Mouse (Mus musculus) hindbrain, embryonic 11.5 days (tissue): ENCODE measurements around the gene Dnmbp. TPM values are rescaled to one million over a fixed set of nuclear protein-coding genes. Genes with fewer than 3 reads are reported as not detected.
A peak's percentile ranks its signal among the peaks of the same experiment; 100 is the strongest.

ENCODE experiments used
- ATAC-seq: fragments of 200-750 bp; cut with Nextera tagmentation; 2 replicates; pipeline ENCODE4 v1.8.0; 2017; ENCODE audit warnings: mild to moderate bottlenecking, moderate TSS enrichment, moderate library complexity; ENCODE audit not compliant: low FRiP score
- DNase-seq: peaks from one replicate; pipeline ENCODE4 v3.0.0-alpha.2; 2015; ENCODE audit warnings: low spot score
- H3K27ac ChIP-seq: fragments of 300-500 bp; sonication (generic); 2 replicates; pipeline ENCODE4 v1.5.1; 2014; ENCODE audit warnings: mild to moderate bottlenecking, low read depth, low read length
- H3K27me3 ChIP-seq: fragments of 300-500 bp; sonication (generic); 2 replicates; pipeline ENCODE4 v1.6.1; 2014; ENCODE audit warnings: mild to moderate bottlenecking, low read length, moderate library complexity, mixed read lengths; ENCODE audit not compliant: control insufficient read depth, insufficient read depth
- H3K36me3 ChIP-seq: fragments of 300-500 bp; sonication (generic); 2 replicates; pipeline ENCODE4 v1.6.1; 2014; ENCODE audit warnings: mild to moderate bottlenecking, low read length, moderate library complexity, mixed read lengths; ENCODE audit not compliant: control insufficient read depth, insufficient read depth
- H3K4me1 ChIP-seq: fragments of 300-500 bp; sonication (generic); replicated peaks from 2 replicates; pipeline ENCODE4 v1.6.1; 2014; ENCODE audit warnings: low read length, mixed read lengths; ENCODE audit not compliant: control insufficient read depth, insufficient read depth
- H3K4me2 ChIP-seq: fragments of 300-500 bp; sonication (generic); replicated peaks from 2 replicates; pipeline ENCODE4 v1.6.1; 2014; ENCODE audit warnings: mild to moderate bottlenecking, low read depth, low read length
- H3K4me3 ChIP-seq: fragments of 300-500 bp; sonication (generic); 2 replicates; pipeline ENCODE4 v1.5.1; 2014; ENCODE audit warnings: low read depth, low read length
- H3K9ac ChIP-seq: fragments of 300-500 bp; sonication (generic); 2 replicates; pipeline ENCODE4 v1.6.1; 2014; ENCODE audit warnings: low read depth, low read length
- H3K9me3 ChIP-seq: fragments of 300-500 bp; sonication (generic); 2 replicates; pipeline ENCODE4 v1.6.1; 2016; ENCODE audit warnings: low read length; ENCODE audit not compliant: control insufficient read depth
- WGBS: fragments of 180-500 bp; shearing (Covaris S2); extraction: QIAGEN DNeasy Blood & Tissue Kit; methylation state at CpG from one replicate; pipeline ENCODE4 v1.1.7; 2014; 5-methylcytosine and 5-hydroxymethylcytosine counted together
- polyA plus RNA-seq: library from polyadenylated mRNA; unstranded; fragments of >200 nt; fragmentation: Nextera tagmentation; extraction: Ambion mirVana; gene quantifications from 2 replicates; pipeline ENCODE4 v1.2.1, GENCODE M21; 2014

Dnmbp gene
- polyA plus RNA-seq, 1 experiment from 2014 or later: 13.5 TPM

GRCm38 (mm10) chr19:43832425-43833069 is 107.4 kb downstream of the Dnmbp start:
- 34% methylated on average over 21 of the region's 21 CpGs for WGBS
- Histone ChIP-seq H3K27me3 (no peaks in the 10 kb centered on the region), H3K4me2 (no peak overlapping the region), H3K36me3 (no peaks in the 10 kb centered on the region), H3K4me1 (no peaks in the 10 kb centered on the region), H3K9me3 (no peaks in the 10 kb centered on the region), H3K9ac (no peak overlapping the region), H3K27ac (no peak overlapping the region), H3K4me3 (no peak overlapping the region)
- no peak for ATAC-seq
- peak; percentile 84 for DNase-seq

GRCm38 (mm10) chr19:43826855-43827254 is 113.1 kb downstream of the Dnmbp start:
- Histone ChIP-seq H3K4me1 (no peaks in the 10 kb centered on the region), H3K9ac (no peak overlapping the region), H3K36me3 (no peaks in the 10 kb centered on the region), H3K4me2 (no peak overlapping the region), H3K4me3 (no peak overlapping the region), H3K27me3 (no peaks in the 10 kb centered on the region), H3K27ac (no peak overlapping the region), H3K9me3 (no peaks in the 10 kb centered on the region)
- WGBS: 81% methylated on average over 8 of the region's 8 CpGs
- ATAC-seq: no peak
- DNase-seq: no peak

DNA sequence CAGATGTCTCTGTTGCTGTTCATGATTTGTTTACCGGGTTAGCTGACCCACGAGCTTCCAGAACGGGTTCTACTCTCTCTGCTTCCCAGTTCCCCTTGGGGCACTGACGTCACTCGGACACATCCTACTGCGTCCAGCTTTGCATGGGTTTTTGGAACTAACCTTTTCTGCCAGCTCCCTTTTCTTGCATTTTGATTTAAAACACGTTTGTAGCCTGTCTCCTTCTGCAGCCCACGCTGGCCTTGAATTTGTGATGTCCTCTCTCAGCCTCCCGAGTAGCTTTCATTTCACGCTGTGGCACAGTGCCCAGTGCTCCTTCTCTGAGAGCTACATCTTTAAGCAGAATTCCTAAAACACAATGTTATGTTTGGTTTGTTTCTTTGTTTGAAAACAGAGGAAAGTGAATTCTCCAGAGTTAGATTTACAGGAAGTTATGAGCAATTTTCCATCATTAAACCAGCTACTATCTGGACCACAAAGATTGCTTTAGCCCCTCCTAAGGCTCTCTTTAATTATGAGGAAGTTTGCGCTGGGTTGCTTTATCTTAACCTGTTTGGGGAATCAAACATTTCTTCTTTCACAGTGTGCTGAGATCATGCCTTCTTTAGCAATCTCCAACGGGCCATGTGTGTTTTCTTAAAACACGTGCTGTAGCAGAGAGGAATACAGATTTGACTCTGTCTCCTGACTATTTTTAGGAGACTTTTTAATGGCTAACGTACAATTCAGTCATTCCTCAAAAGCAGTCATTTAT is 124.2 kb downstream of the Dnmbp start:
- Histone ChIP-seq H3K9me3 (no peaks in the 10 kb centered on the region), H3K36me3 (no peaks in the 10 kb centered on the region), H3K27me3 (no peaks in the 10 kb centered on the region), H3K9ac (no peak overlapping the region), H3K4me2 (no peak overlapping the region), H3K27ac (no peak overlapping the region), H3K4me1 (no peaks in the 10 kb centered on the region), H3K4me3 (no peak overlapping the region)
- DNase-seq (no peak), ATAC-seq (no peak)
- WGBS: 77% methylated on average over 14 of the region's 14 CpGs

DNA sequence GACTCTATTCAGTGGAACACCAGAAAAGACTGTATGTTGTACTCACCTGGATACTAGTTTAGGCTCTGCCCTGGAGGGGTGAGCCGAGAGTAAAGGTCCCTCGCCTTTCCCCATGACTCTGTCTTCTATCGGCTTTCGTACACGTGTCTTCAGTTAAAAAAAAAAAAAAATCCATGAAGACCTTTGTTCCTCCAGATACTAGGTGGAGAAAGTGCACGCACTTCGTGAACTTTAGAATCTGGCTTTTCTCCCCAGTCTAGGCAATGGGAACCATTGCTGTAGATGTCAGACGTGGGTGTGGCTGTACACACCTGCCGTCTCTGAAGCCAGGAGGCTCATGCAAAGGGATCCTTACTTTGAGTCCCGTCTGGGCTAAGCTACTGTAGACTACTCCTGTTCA is 126.7 kb downstream of the Dnmbp start:
- WGBS: 92% methylated on average over 10 of the region's 10 CpGs
- Histone ChIP-seq H3K27me3 (no peaks in the 10 kb centered on the region), H3K36me3 (no peaks in the 10 kb centered on the region), H3K9me3 (no peaks in the 10 kb centered on the region), H3K4me2 (no peak overlapping the region), H3K27ac (no peak overlapping the region), H3K4me3 (no peak overlapping the region), H3K4me1 (no peaks in the 10 kb centered on the region), H3K9ac (no peak overlapping the region)
- DNase-seq (no peak), ATAC-seq (no peak)

GRCm38 (mm10) chr19:43811419-43811818 is 128.6 kb downstream of the Dnmbp start:
- no peak for ATAC-seq
- 100% methylated on average over 4 of the region's 4 CpGs for WGBS
- Histone ChIP-seq H3K9me3 (no peaks in the 10 kb centered on the region), H3K4me1 (no peaks in the 10 kb centered on the region), H3K27ac (no peak overlapping the region), H3K4me3 (no peak overlapping the region), H3K4me2 (no peak overlapping the region), H3K27me3 (no peaks in the 10 kb centered on the region), H3K9ac (no peak overlapping the region), H3K36me3 (no peaks in the 10 kb centered on the region)
- DNase-seq: no peak

GRCm38 (mm10) chr19:43809331-43809730 is 130.7 kb downstream of the Dnmbp start:
- Histone ChIP-seq H3K27ac (no peak overlapping the region), H3K27me3 (no peaks in the 10 kb centered on the region), H3K4me1 (no peaks in the 10 kb centered on the region), H3K36me3 (no peaks in the 10 kb centered on the region), H3K4me3 (no peak overlapping the region), H3K9ac (no peak overlapping the region), H3K9me3 (no peaks in the 10 kb centered on the region), H3K4me2 (no peak overlapping the region)
- WGBS: 43% methylated on average over 4 of the region's 4 CpGs
- no peak for DNase-seq
- no peak for ATAC-seq

GRCm38 (mm10) chr19:43803866-43804265 is 136.1 kb downstream of the Dnmbp start:
- no peak for ATAC-seq
- DNase-seq: no peak
- H3K27ac ChIP-seq: no peak overlapping the region
- H3K9ac ChIP-seq: no peak overlapping the region
- WGBS: 84% methylated on average over 10 of the region's 10 CpGs
- no peaks in the 10 kb centered on the region for H3K9me3 ChIP-seq
- no peak overlapping the region for H3K4me2 ChIP-seq
- no peaks in the 10 kb centered on the region for H3K27me3 ChIP-seq
- no peaks in the 10 kb centered on the region for H3K36me3 ChIP-seq
- no peaks in the 10 kb centered on the region for H3K4me1 ChIP-seq
- H3K4me3 ChIP-seq: no peak overlapping the region

DNA sequence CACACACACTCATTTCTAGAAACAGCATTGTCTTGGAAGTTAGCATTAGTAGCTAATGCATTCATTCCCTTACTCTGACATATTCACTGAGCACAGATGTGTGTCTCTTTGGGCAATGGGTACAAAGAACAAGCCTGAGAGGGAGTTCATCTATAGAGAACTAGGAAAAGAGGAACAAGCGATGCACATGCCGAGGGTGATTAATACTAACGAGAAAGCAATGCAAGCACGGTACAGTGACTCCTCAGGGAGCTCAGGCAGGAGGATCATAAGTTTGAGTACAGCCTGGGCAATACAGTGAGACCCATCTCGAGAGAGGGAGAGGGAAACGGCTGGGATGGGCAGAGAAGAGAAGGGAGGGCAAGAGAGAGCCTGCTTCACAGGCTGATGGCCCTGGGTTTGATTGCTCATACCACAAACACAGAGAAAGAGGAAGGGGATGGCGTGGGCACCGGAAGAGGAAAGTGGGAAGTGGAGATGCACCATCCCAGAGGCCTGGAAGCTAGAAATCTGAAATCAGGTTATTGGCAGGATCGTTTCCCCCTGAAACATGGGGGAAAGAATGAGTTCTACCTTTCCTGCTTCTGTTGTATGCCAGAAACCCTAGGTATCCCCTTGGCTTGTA is 138.5 kb downstream of the Dnmbp start:
- no peaks in the 10 kb centered on the region for H3K27me3 ChIP-seq
- no peaks in the 10 kb centered on the region for H3K4me1 ChIP-seq
- no peaks in the 10 kb centered on the region for H3K9me3 ChIP-seq
- no peak overlapping the region for H3K4me3 ChIP-seq
- H3K4me2 ChIP-seq: no peak overlapping the region
- no peaks in the 10 kb centered on the region for H3K36me3 ChIP-seq
- ATAC-seq (no peak), DNase-seq (no peak)
- WGBS: 81% methylated on average over 9 of the region's 9 CpGs
- H3K27ac ChIP-seq: no peak overlapping the region
- no peak overlapping the region for H3K9ac ChIP-seq

- Histone ChIP-seq H3K4me2 (no peak overlapping the region), H3K27ac (no peak overlapping the region), H3K27me3 (no peaks in the 10 kb centered on the region), H3K36me3 (no peaks in the 10 kb centered on the region), H3K9me3 (no peaks in the 10 kb centered on the region), H3K4me1 (no peaks in the 10 kb centered on the region), H3K9ac (no peak overlapping the region), H3K4me3 (no peak overlapping the region)
- DNase-seq (no peak), ATAC-seq (no peak)
- 78% methylated on average over 5 of the region's 5 CpGs for WGBS
Measured at GRCm38 (mm10) chr19:43797216-43797615, 142.8 kb downstream of the Dnmbp start.
